Mouse (Mus musculus) MEL (cell line): ENCODE measurements around the gene Pmm2. TPM values are rescaled to one million over a fixed set of nuclear protein-coding genes. Genes with fewer than 3 reads are reported as not detected.
A peak's percentile ranks its signal among the peaks of the same experiment; 100 is the strongest.

Experiments used
- DNase-seq: peaks from one replicate; pipeline ENCODE4 v3.0.0; 2011; ENCODE audit warnings: low read depth, low spot score
- H3K27ac ChIP-seq: 2 replicates; pipeline ENCODE4 v1.5.1; 2012; ENCODE audit warnings: low read depth, mild to moderate bottlenecking, control low read depth, low read length, moderate library complexity; ENCODE audit not compliant: control insufficient read depth
- H3K27me3 ChIP-seq, 2 experiments: fragments of 150-350 bp in 1 of 2; sonication (generic) in 1 of 2; 2 replicates each; pipeline ENCODE4 v1.6.1; 2012; ENCODE audit warnings: low read length in 2 of 2, mild to moderate bottlenecking in 2 of 2, improper control_type of control experiment in 1 of 2, moderate library complexity in 1 of 2; ENCODE audit not compliant: insufficient read depth in 2 of 2, control insufficient read depth in 1 of 2
- H3K36me3 ChIP-seq, 2 experiments: 2 replicates each; pipeline ENCODE4 v1.6.1; 2012 to 2014; ENCODE audit warnings: low read length in 2 of 2, improper control_type of control experiment in 1 of 2, inconsistent platforms in 1 of 2, mild to moderate bottlenecking in 1 of 2; ENCODE audit not compliant: insufficient read depth in 2 of 2, control insufficient read depth in 1 of 2
- H3K4me1 ChIP-seq, 2 experiments: fragments of 150-350 bp in 1 of 2; sonication (generic) in 1 of 2; 2 replicates each; pipeline ENCODE4 v1.6.1; 2012; ENCODE audit warnings: low read length in 2 of 2, improper control_type of control experiment in 1 of 2, mild to moderate bottlenecking in 1 of 2; ENCODE audit not compliant: insufficient read depth in 2 of 2, control insufficient read depth in 1 of 2
- H3K4me3 ChIP-seq, 2 experiments: fragments of 150-350 bp in 1 of 2; sonication (generic) in 1 of 2; 2 replicates each; pipeline ENCODE4 v1.5.1; 2012; ENCODE audit warnings: low read depth in 2 of 2, low read length in 2 of 2, mild to moderate bottlenecking in 2 of 2, moderate library complexity in 2 of 2, control low read depth in 1 of 2, improper control_type of control experiment in 1 of 2; ENCODE audit not compliant: control insufficient read depth in 1 of 2, insufficient read depth in 1 of 2
- H3K79me2 ChIP-seq: 2 replicates; pipeline ENCODE4 v1.6.1; 2012; ENCODE audit warnings: mild to moderate bottlenecking, low read length, moderate library complexity; ENCODE audit not compliant: control insufficient read depth, poor library complexity, insufficient read depth
- H3K9ac ChIP-seq: 2 replicates; pipeline ENCODE4 v1.6.1; 2012; ENCODE audit warnings: low read depth, mild to moderate bottlenecking, control low read depth, low read length, moderate library complexity; ENCODE audit not compliant: control insufficient read depth, poor library complexity, severe bottlenecking
- H3K9me3 ChIP-seq: fragments of 150-350 bp; sonication (generic); replicated peaks from 2 replicates; pipeline ENCODE4 v1.6.1; 2012; ENCODE audit warnings: mild to moderate bottlenecking, low read length, improper control_type of control experiment, moderate library complexity; ENCODE audit not compliant: insufficient read depth
- CTCF ChIP-seq, 3 experiments: IDR thresholded peaks in 2 of 3; conservative IDR thresholded peaks in 1 of 3; 2 replicates each; pipeline ENCODE4 v1.5.1; 2011 to 2012; ENCODE audit warnings: low read length in 3 of 3, low read depth in 2 of 3, mild to moderate bottlenecking in 2 of 3, improper control_type of control experiment in 1 of 3, inconsistent platforms in 1 of 3, mixed read lengths in 1 of 3, moderate library complexity in 1 of 3; ENCODE audit not compliant: control insufficient read depth in 1 of 3, insufficient read depth in 1 of 3, poor library complexity in 1 of 3, severe bottlenecking in 1 of 3
- ELF1 ChIP-seq: IDR thresholded peaks from 2 replicates; pipeline ENCODE4 v1.6.1; 2014; ENCODE audit warnings: low read depth, mild to moderate bottlenecking, inconsistent platforms, low read length, improper control_type of control experiment, moderate library complexity
- GABPA ChIP-seq: IDR thresholded peaks from 2 replicates; pipeline ENCODE4 v1.6.1; 2012; ENCODE audit warnings: low read depth, mild to moderate bottlenecking, inconsistent platforms, low read length, improper control_type of control experiment, moderate library complexity
- GATA1 ChIP-seq: IDR thresholded peaks from 2 replicates; pipeline ENCODE4 v1.6.1; 2011; ENCODE audit warnings: low read depth, low read length, improper control_type of control experiment
- HCFC1 ChIP-seq: IDR thresholded peaks from 2 replicates; pipeline ENCODE4 v1.6.1; 2012; ENCODE audit warnings: low read depth, mild to moderate bottlenecking, inconsistent platforms, low read length, improper control_type of control experiment, moderate library complexity
- MAX ChIP-seq: IDR thresholded peaks from 2 replicates; pipeline ENCODE4 v1.6.1; 2011; ENCODE audit warnings: low read length, improper control_type of control experiment
- MAZ ChIP-seq: IDR thresholded peaks from 2 replicates; pipeline ENCODE4 v1.6.1; 2012; ENCODE audit warnings: low read depth, mild to moderate bottlenecking, inconsistent platforms, low read length, improper control_type of control experiment
- MXI1 ChIP-seq: IDR thresholded peaks from 2 replicates; pipeline ENCODE4 v1.6.1; 2011; ENCODE audit warnings: mild to moderate bottlenecking, low read depth, low read length, improper control_type of control experiment
- MYC ChIP-seq: IDR thresholded peaks from 2 replicates; pipeline ENCODE4 v1.6.1; 2011; ENCODE audit warnings: low read depth, mild to moderate bottlenecking, low read length, improper control_type of control experiment, moderate library complexity
- NELFE ChIP-seq: IDR thresholded peaks from 2 replicates; pipeline ENCODE4 v1.6.1; 2011; ENCODE audit warnings: low read depth, low read length, improper control_type of control experiment
- NRF1 ChIP-seq: IDR thresholded peaks from 2 replicates; pipeline ENCODE4 v1.6.1; 2014; ENCODE audit warnings: low read depth, mild to moderate bottlenecking, inconsistent platforms, low read length, improper control_type of control experiment, moderate library complexity; ENCODE audit not compliant: poor library complexity, insufficient read depth, severe bottlenecking
- POLR2A ChIP-seq, 2 experiments: IDR thresholded peaks; 2 replicates each; pipeline ENCODE4 v1.6.1; 2011 to 2012; ENCODE audit warnings: low read length in 2 of 2, mild to moderate bottlenecking in 2 of 2, control low read depth in 1 of 2, improper control_type of control experiment in 1 of 2, low read depth in 1 of 2, moderate library complexity in 1 of 2; ENCODE audit not compliant: control insufficient read depth in 1 of 2, insufficient read depth in 1 of 2, poor library complexity in 1 of 2
- RAD21 ChIP-seq: IDR thresholded peaks from 2 replicates; pipeline ENCODE4 v1.6.1; 2011; ENCODE audit warnings: mild to moderate bottlenecking, low read depth, low read length, improper control_type of control experiment
- SIN3A ChIP-seq: IDR thresholded peaks from 2 replicates; pipeline ENCODE4 v1.6.1; 2012; ENCODE audit warnings: low read length, improper control_type of control experiment, inconsistent platforms
- SMC3 ChIP-seq: IDR thresholded peaks from 2 replicates; pipeline ENCODE4 v1.6.1; 2011; ENCODE audit warnings: low read depth, low read length, improper control_type of control experiment
- TAL1 ChIP-seq: IDR thresholded peaks from 2 replicates; pipeline ENCODE4 v1.6.1; 2012; ENCODE audit warnings: mild to moderate bottlenecking, inconsistent platforms, low read length, moderate library complexity, mixed read lengths
- TBP ChIP-seq: IDR thresholded peaks from 2 replicates; pipeline ENCODE4 v1.8.0; 2011; ENCODE audit warnings: low read depth, low read length, improper control_type of control experiment
- TCF12 ChIP-seq: IDR thresholded peaks from 2 replicates; pipeline ENCODE4 v1.6.1; 2014; ENCODE audit warnings: low read depth, mild to moderate bottlenecking, inconsistent platforms, low read length, improper control_type of control experiment, moderate library complexity
- UBTF ChIP-seq: IDR thresholded peaks from 2 replicates; pipeline ENCODE4 v1.6.1; 2012; ENCODE audit warnings: low read depth, mild to moderate bottlenecking, inconsistent platforms, low read length, improper control_type of control experiment, moderate library complexity, borderline replicate concordance; ENCODE audit not compliant: insufficient read depth
- USF1 ChIP-seq: IDR thresholded peaks from 2 replicates; pipeline ENCODE4 v1.6.1; 2014; ENCODE audit warnings: low read depth, mild to moderate bottlenecking, inconsistent platforms, low read length, improper control_type of control experiment, moderate library complexity
- ZC3H11A ChIP-seq: IDR thresholded peaks from 2 replicates; pipeline ENCODE4 v1.6.1; 2012; ENCODE audit warnings: low read depth, mild to moderate bottlenecking, inconsistent platforms, low read length, improper control_type of control experiment
- ZKSCAN1 ChIP-seq: IDR thresholded peaks from 2 replicates; pipeline ENCODE4 v1.6.1; 2012; ENCODE audit warnings: low read depth, mild to moderate bottlenecking, inconsistent platforms, low read length, improper control_type of control experiment, moderate library complexity
- ZNF384 ChIP-seq: IDR thresholded peaks from 2 replicates; pipeline ENCODE4 v1.6.1; 2012; ENCODE audit warnings: low read depth, mild to moderate bottlenecking, inconsistent platforms, low read length, improper control_type of control experiment
- polyA plus RNA-seq, 2 experiments: library from polyadenylated mRNA; stranded (reverse) in 1 of 2; unstranded in 1 of 2; fragments of >175 nt in 1 of 2; fragments of >200 nt in 1 of 2; gene quantifications; 2 replicates each; pipeline versions ENCODE4 v1.2.1 to v1.2.4; 2012; ENCODE audit warnings: low replicate concordance in 2 of 2, low read depth in 1 of 2; ENCODE audit not compliant: insufficient read length in 2 of 2, insufficient read depth in 1 of 2, missing spikeins in 1 of 2
- total RNA-seq: library from RNA; depleted of rRNA; stranded (reverse); fragments of 300-350 nt; gene quantifications from 2 replicates; pipeline ENCODE4 v1.2.3, GENCODE M21; 2012

Pmm2 gene
- total and polyA plus RNA-seq, 3 experiments = 53.4 to 96.0 TPM; not detected in 1

GRCm38 (mm10) chr16:8676800-8677199, 39.3 kb downstream of the Pmm2 start:
- H3K9me3 ChIP-seq = no peaks in the 10 kb centered on the region
- DNase-seq = peak; percentile 81
- H3K4me3 ChIP-seq = no peak overlapping the region
- H3K36me3 ChIP-seq = peaks cover 0 to 30% of the 10 kb centered on the region in 2 experiments; a peak in 2 of 4 replicates
- H3K9ac ChIP-seq = no peak overlapping the region
- H3K4me1 ChIP-seq = peaks cover 13 to 43% of the 10 kb centered on the region in 2 experiments
- H3K27ac ChIP-seq = no peak overlapping the region
- TF ChIP-seq TCF12 (no peak), UBTF (no peak), POLR2A (IDR thresholded peaks at IDR 0.05; ENCODE audit: control insufficient read depth in 1 of 2, insufficient read depth in 1 of 2, low read depth in 1 of 2, low read length in 2 of 2, poor library complexity in 1 of 2) (no peak), HCFC1 (no peak), GATA1 (no peak), MAX (no peak), TBP (no peak), RAD21 (peak; percentile 68), ZNF384 (no peak), MYC (0 out of 2 replicates have a peak, but pooled peaks have one; percentile 51), ZKSCAN1 (no peak), MAZ (no peak), SIN3A (peak; percentile 48; the same call in 1 of the 2 replicates), NELFE (no peak), NRF1 (no peak), ELF1 (no peak), USF1 (no peak), GABPA (no peak), ZC3H11A (peak; percentile 59), SMC3 (peak; percentile 96), CTCF (IDR thresholded peaks at IDR 0.05 in 2 of 3, conservative IDR thresholded peaks at IDR 0.05 in 1 of 3; ENCODE audit: control insufficient read depth in 1 of 3, insufficient read depth in 1 of 3, low read depth in 2 of 3, low read length in 3 of 3, poor library complexity in 1 of 3, severe bottlenecking in 1 of 3) (peak; percentile 77 to 98 (median 89))
- H3K79me2 ChIP-seq = no peaks in the 10 kb centered on the region; the same call in 1 of the 2 replicates
- H3K27me3 ChIP-seq = no peaks in the 10 kb centered on the region

- no peaks in the 10 kb centered on the region for H3K9me3 ChIP-seq
- TF ChIP-seq MYC (no peak), SIN3A (no peak), MXI1 (no peak), ZC3H11A (no peak), TAL1 (no peak)
- TF ChIP-seq, all 39 proteins: peak for 0
- Histone ChIP-seq H3K4me3 (0 out of 4 replicates have a peak overlapping the region, but pooled peaks of 1 of the 2 experiments have one; percentile 19), H3K79me2 (no peaks in the 10 kb centered on the region), H3K27me3 (no peaks in the 10 kb centered on the region), H3K4me1 (peaks cover 13 to 38% of the 10 kb centered on the region in 2 experiments), H3K27ac (no peak overlapping the region), H3K9ac (no peak overlapping the region; the same call in 1 of the 2 replicates), H3K36me3 (peaks cover 0 to 27% of the 10 kb centered on the region in 2 experiments; a peak in 2 of 4 replicates)
- peak; percentile 53 for DNase-seq
These were observed 40.6 kb downstream of the Pmm2 start for GRCm38 (mm10) chr16:8678035-8678434.
